Mouse (Mus musculus) lung, postnatal 36 days (tissue): ENCODE results near the gene Rpp21.

Experiments used
- DNase-seq: peaks from one replicate; pipeline ENCODE4 v3.0.0; 2022; ENCODE audit warnings: mixed read lengths

Rpp21 gene

DNA sequence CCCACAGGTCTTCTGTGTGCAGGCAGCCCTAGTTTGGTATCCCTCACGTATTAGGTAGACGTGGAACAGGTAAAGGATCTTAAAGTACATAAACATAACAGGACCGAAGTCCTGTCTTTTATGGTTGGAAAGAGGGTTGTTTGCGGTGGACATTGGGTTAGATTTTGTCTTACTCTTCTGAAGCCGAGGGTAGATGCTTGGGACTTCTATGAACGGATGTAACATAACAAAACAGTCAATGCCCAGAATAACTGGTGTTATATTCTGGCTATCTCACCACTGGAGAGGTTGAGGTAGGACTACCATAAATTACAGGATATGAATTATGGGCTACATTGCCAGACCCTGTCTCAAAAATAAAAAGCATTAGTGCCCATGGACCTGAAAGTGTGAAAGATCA lies at the start of gene Rpp21:
Rpp21 (minus strand) TSS at position 101 of the 400 bp plus-strand sequence.
- no peak for DNase-seq

- no peak for DNase-seq
Observed at GRCm38 (mm10) chr17:36286390-36286789, 28.5 kb upstream of the Rpp21 start, which contains the start of gene H2-M10.2. H2-M10.2 (minus strand) TSS chr17:36286490.

- DNase-seq = no peak
Observed at GRCm38 (mm10) chr17:36281521-36282245, 23.8 kb upstream of the Rpp21 start.

- no peak for DNase-seq
Observed at GRCm38 (mm10) chr17:36274776-36275175, 16.9 kb upstream of the Rpp21 start.

- DNase-seq = no peak
Observed at GRCm38 (mm10) chr17:36273796-36274195, 15.9 kb upstream of the Rpp21 start.

DNA sequence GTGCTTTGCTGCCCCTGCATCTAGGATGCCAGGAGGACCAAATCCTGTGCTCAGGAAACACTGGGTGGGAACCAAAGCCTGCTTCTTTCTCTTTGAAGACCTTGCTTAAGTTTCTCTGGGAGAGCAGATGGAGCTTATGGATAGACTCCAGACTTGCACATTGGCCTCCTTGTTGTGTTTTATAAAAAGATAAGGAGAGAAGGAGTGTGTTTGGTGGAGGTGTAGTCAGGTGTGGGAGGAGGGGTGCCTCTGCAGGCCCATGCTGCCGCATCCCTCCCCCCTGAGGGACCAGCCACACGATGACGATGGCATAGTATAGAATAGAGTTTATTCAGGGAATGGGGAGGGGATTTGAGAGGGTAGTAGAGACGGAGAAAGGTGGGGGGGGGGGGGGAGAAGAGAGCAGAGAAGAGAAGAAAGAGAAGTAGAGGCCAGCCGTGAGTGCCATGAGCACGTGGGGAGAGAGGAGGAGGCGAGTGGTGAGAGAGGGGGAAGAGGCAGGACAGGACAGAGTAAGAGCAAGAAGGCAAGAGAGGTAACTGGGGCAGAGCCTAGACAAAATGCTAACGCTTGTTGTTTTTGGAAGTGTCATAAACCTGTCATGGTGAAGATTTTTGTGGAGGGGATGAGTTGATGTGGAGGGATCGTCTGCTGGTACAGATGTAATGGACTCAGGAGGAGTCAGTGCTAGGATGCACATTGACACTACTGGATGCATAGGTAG lies 14.9 kb upstream of the Rpp21 start:
- no peak for DNase-seq

DNA sequence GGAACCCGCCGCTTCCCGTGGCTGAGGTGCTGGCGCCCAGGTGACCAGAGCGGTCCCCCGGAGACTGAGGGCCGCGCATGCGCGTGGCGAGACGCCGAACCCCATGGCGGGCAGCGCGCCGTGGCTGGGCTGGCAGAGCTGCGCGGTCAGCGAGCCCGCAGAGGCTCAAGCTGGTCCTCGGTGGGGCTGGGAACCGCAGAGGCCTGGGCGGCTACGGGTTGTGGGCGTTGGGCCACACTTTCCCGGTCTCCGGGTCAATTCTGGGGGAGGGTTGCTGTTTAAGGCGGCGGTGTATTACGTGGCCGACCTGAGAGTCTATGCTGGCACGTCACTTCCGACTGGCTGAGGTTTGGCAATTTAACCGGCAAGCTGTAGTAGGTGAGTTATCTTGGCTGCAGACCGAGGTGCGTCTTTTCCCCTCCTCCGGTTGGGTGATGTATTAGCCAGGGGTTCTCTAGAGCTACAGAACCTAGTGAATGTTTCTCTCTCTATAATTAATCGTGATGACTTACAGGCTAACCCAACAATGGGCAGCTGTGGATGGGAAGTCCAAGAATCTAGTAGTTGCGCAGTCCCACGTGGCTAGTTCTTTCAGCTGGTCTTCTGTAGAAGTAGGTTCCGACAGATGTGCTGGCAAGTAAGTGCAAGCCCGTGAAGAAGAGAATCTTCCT lies 13.9 kb upstream of the Rpp21 start, which contains the start of gene Trim39:
Trim39 (minus strand) TSS at position 662 of the 671 bp plus-strand sequence.
- DNase-seq = peak; percentile 88

DNA sequence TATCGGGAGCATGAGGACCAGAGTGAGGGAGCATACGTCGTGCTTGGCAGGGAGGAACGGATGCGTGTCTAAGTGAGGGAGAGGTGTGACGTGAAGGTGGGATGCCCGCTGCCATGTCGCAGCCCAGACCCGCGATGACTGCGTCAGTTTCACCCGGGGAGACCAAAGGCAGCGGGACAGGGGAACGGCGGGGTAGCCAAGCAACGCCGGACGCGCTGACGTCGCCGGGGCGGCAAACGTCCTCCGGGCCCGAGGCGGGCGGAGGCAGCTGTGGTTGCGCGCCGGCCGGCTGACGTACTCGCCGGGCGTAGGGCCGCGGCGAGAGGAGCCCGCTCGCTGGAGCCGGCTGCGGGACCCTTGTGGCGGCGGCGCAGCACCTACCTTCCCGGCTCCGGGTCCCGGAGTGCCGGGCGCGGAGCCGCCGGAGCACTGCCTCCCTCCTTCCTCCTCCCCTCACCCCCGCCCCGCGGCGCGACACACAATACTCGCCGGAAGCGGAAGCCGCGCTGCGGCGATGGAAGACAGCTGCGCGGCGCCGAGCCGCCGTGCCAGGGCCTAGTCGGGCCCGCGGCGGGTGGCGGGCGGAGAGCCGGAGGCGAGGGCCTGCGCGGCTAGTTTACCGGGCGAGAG lies 13.2 kb upstream of the Rpp21 start:
- peak; percentile 89 for DNase-seq

DNA sequence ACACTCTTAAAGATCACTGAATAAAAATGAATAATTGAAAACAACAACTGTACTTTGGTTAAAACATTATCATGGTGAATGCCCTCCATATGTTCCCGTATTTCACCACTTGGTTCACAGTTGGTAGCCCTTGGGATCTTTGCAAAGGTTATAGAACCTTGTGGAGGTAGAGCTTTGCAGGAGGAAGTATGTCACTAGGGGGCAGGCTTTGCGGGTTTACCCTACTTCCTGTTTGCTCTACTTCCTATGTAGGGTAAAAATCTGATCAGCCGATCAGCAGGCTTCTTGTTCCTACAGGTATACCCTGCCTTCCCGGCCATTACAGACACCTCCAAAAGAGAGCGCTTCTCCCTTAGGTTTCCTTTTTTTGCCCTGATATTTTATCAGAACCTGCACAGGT lies 8.0 kb upstream of the Rpp21 start:
- peak; percentile 67 for DNase-seq

- no peak for DNase-seq
Observed at GRCm38 (mm10) chr17:36264273-36264925, 6.5 kb upstream of the Rpp21 start.

DNA sequence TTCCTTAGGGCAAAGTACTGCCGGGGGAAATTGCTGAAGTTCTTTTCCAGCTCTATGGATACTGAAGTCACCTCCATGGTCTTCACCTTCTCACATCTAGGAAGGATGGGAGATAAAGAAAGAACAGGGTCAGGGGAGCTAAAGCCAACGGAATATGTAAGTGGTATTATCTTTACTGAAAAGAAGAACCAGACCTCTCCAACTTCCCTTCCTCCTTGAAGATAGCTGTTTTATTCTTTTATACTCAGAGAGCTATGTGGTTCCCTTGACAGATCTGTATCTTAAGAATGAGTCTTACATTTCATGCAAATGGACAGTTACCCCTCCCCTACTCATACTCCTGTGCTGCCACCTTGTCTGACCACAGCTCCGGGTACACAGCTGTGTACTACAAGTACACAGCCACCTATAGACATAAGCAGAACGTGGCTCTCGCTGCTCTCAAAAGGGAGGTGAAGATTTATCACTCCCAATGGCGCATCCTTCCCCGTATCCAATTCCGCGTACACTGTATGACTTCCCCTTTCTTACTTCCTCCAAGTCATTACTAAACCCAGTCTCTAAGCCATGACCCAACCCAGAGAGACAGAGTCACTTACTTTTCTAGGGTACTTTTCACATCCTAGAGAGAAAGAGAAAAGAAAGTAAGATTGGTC lies 3.8 kb upstream of the Rpp21 start:
- DNase-seq = peak; percentile 26

DNA sequence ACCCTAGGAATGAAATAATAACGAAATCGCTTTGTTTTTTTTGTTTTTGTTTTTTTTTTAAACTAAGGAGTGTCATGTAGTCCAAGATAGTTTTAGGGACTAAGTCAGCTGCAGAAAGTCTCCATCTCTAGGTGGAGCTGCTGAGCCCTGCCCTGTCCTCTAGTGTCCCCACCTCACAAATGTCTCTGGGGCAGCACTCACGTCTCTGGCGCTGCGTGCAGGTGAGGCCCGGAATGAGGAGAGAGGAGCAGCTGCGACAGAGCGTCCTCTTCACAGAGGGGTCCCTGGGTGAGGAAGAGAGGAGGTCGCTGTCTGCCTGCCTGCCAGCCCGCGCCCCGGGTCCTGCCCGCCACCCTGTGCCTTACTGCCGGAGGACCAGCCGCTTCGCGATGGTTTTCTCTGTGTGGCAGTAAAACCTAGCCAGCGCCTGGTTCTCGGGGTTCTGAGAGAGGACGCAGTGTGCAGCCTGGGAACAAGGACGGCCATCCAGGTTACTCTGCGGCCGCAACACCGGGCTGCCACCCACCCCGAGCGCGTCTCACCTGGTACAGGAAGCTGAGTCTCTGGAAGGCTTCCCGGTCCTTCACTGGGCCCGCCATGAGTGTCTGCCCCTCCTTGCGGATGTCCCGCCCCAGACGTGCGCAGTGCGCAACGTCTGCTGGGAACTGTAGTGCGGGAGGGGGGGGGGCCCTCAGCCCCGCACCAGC lies 475 bp downstream of the Rpp21 start:
- peak; percentile 92 for DNase-seq

DNA sequence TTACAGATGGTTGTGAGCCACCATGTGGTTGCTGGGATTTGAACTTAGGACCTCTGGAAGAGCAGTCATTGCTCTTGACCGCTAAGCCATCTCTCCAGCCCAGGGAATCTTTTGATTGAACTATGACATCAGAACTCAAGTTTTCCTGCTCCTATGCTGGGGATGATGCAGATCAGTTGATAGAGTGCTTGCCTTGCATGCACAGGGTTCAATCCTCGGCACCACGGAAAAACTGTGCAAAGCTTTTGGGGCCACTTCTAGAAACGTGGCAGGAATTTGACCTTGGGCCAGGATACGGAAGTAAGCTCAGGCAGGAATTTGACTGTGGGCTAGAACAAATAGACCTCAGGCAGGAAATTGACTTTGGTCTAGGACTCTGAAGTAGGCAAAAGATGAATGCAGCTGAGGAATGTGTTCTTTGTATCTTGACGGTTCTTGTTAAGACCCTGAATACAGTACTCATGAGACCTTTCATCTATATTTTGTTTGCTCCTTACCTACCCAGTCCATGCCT lies 4.7 kb downstream of the Rpp21 start:
- DNase-seq = peak; percentile 28

GRCm38 (mm10) chr17:36252250-36252876 lies 5.5 kb downstream of the Rpp21 start:
- peak; percentile 43 for DNase-seq

GRCm38 (mm10) chr17:36248886-36249285 lies 9.0 kb downstream of the Rpp21 start:
- DNase-seq = no peak

- peak; percentile 44 for DNase-seq
Observed at GRCm38 (mm10) chr17:36245741-36246140, 12.1 kb downstream of the Rpp21 start.

GRCm38 (mm10) chr17:36244031-36244430 lies 13.8 kb downstream of the Rpp21 start:
- DNase-seq = no peak

- DNase-seq = no peak
Observed at GRCm38 (mm10) chr17:36240637-36241213, 17.1 kb downstream of the Rpp21 start.

- no peak for DNase-seq
Observed at GRCm38 (mm10) chr17:36237321-36237921, 20.4 kb downstream of the Rpp21 start.

DNA sequence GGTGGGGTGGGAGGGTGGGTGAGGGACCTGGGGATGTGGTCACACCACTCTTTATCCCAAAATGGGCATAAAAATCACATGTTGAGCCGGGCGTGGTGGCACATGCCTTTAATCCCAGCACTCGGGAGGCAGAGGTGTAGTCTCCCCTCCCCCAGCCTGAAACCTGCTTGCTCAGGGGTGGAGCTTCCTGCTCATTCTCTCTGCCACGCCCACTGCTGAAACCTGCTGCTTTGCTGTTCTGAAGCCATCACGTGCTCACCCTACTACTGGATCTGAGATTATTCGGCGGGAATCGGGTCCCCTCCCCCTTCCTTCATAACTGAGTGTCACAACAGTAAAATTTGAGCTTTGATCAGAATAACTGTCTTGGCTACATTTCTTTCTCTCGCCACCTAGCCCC lies 22.6 kb downstream of the Rpp21 start:
- peak; percentile 63 for DNase-seq
